Mouse (Mus musculus) liver, embryonic 14.5 days (tissue): ENCODE results near the gene Cdca4.

ENCODE experiments used
- CTCF ChIP-seq: IDR thresholded peaks from 2 replicates; pipeline ENCODE4 v1.5.1; 2016; ENCODE audit warnings: antibody characterized with exemption, low read depth, control low read depth
- EP300 ChIP-seq: IDR thresholded peaks from 2 replicates; pipeline ENCODE4 v1.6.1; 2016; ENCODE audit warnings: antibody characterized with exemption, low read depth

- TF ChIP-seq CTCF (no peak), EP300 (no peak)
These were observed 43.8 kb upstream of the Cdca4 start for GRCm38 (mm10) chr12:112872991-112873390.
